Mouse (Mus musculus) liver, embryonic 13.5 days (tissue): ENCODE measurements around the gene Frmd4b. TPM values are rescaled to one million over a fixed set of nuclear protein-coding genes. Genes with fewer than 3 reads are reported as not detected.

Experiments
- ATAC-seq: fragments of 200-750 bp; cut with Nextera tagmentation; 2 replicates; pipeline ENCODE4 v1.8.0; 2017; ENCODE audit warnings: low read depth, mild to moderate bottlenecking, moderate number of reproducible peaks, moderate library complexity
- DNase-seq: peaks from one replicate; pipeline ENCODE4 v3.0.0; 2022
- H3K27ac ChIP-seq: fragments of 300-500 bp; sonication (generic); 2 replicates; pipeline ENCODE4 v1.5.1; 2015; ENCODE audit warnings: moderate library complexity, mild to moderate bottlenecking, inconsistent platforms
- H3K27me3 ChIP-seq: fragments of 300-500 bp; sonication (generic); 2 replicates; pipeline ENCODE4 v1.6.1; 2015; ENCODE audit warnings: mild to moderate bottlenecking, inconsistent platforms
- H3K36me3 ChIP-seq: fragments of 300-500 bp; sonication (generic); 2 replicates; pipeline ENCODE4 v1.6.1; 2015; ENCODE audit warnings: mild to moderate bottlenecking, inconsistent platforms
- H3K4me1 ChIP-seq: fragments of 300-500 bp; sonication (generic); replicated peaks from 2 replicates; pipeline ENCODE4 v1.6.1; 2015; ENCODE audit warnings: inconsistent platforms
- H3K4me2 ChIP-seq: fragments of 300-500 bp; sonication (generic); 2 replicates; pipeline ENCODE4 v1.6.1; 2015; ENCODE audit warnings: inconsistent platforms, mild to moderate bottlenecking, moderate library complexity
- H3K4me3 ChIP-seq: fragments of 300-500 bp; sonication (generic); replicated peaks from 2 replicates; pipeline ENCODE4 v1.5.1; 2015; ENCODE audit warnings: mild to moderate bottlenecking, inconsistent platforms
- H3K9ac ChIP-seq: fragments of 300-500 bp; sonication (generic); 2 replicates; pipeline ENCODE4 v1.6.1; 2015; ENCODE audit warnings: mild to moderate bottlenecking, inconsistent platforms
- H3K9me3 ChIP-seq: fragments of 300-500 bp; sonication (generic); replicated peaks from 2 replicates; pipeline ENCODE4 v1.6.1; 2016; ENCODE audit warnings: inconsistent platforms
- WGBS: fragments of 180-500 bp; shearing (Covaris S2); methylation state at CpG from one replicate; pipeline ENCODE4 v1.1.7; 2015; ENCODE audit not compliant: insufficient replicate concordance; 5-methylcytosine and 5-hydroxymethylcytosine counted together
- polyA plus RNA-seq: library from polyadenylated mRNA; unstranded; fragments of >200 nt; fragmentation: Nextera tagmentation; extraction: Ambion mirVana; gene quantifications from 2 replicates; pipeline ENCODE4 v1.2.1, GENCODE M21; 2015

Frmd4b gene
- polyA plus RNA-seq, 1 experiment from 2014 or later = 3.8 TPM

- peak overlapping the region; percentile 45 for H3K4me2 ChIP-seq
- H3K9me3 ChIP-seq = no peaks in the 10 kb centered on the region
- peak overlapping the region; percentile 15; the same call in 1 of the 2 replicates for H3K9ac ChIP-seq
- peak overlapping the region; percentile 36 for H3K4me3 ChIP-seq
- DNase-seq (no peak), ATAC-seq (no peak)
- no peaks in the 10 kb centered on the region for H3K36me3 ChIP-seq
- H3K4me1 ChIP-seq = peaks cover 37% of the 10 kb centered on the region
- H3K27ac ChIP-seq = no peak overlapping the region
- H3K27me3 ChIP-seq = no peaks in the 10 kb centered on the region
- WGBS = 40% methylated on average over 6 of the region's 6 CpGs
Measured at GRCm38 (mm10) chr6:97353371-97353770, 264.0 kb downstream of the Frmd4b start.

DNA sequence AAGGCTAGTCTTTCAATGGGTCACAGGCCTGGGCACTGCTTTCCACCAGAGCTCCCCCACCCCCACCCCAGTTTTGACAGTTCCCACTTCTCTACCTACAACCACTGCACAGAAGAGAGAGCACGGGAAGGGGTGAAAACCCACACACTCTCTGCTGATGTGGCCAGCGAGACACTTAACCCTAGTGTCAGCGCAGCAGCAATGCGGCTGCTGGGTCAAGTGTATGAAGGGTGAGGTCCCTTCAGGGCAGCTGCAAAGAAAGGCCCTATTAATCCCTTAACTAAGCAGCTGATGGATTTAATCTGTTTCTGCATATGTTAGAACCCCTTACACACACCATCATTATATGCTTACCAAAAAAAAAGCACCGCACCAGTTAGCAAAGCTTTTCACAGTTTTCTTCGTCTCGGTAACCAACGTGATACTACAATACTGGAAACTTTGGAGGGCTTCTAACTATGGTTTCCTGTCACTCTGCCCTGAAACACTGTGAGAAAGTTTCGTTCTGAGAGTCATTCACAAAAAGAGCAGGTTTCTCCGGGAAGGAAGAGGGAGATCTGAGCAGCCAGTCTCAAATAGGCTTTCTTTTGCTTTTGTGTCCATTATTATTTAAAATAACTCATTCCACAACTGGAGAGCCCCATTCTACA, 264.7 kb downstream of the Frmd4b start:
- WGBS = 31% methylated on average over 10 of the region's 10 CpGs
- Histone ChIP-seq H3K4me2 (peak overlapping the region; percentile 45), H3K4me1 (peaks cover 37% of the 10 kb centered on the region), H3K4me3 (peak overlapping the region; percentile 36), H3K36me3 (no peaks in the 10 kb centered on the region), H3K9me3 (no peaks in the 10 kb centered on the region), H3K9ac (no peak overlapping the region), H3K27me3 (no peaks in the 10 kb centered on the region), H3K27ac (no peak overlapping the region)
- ATAC-seq (no peak), DNase-seq (no peak)

DNA sequence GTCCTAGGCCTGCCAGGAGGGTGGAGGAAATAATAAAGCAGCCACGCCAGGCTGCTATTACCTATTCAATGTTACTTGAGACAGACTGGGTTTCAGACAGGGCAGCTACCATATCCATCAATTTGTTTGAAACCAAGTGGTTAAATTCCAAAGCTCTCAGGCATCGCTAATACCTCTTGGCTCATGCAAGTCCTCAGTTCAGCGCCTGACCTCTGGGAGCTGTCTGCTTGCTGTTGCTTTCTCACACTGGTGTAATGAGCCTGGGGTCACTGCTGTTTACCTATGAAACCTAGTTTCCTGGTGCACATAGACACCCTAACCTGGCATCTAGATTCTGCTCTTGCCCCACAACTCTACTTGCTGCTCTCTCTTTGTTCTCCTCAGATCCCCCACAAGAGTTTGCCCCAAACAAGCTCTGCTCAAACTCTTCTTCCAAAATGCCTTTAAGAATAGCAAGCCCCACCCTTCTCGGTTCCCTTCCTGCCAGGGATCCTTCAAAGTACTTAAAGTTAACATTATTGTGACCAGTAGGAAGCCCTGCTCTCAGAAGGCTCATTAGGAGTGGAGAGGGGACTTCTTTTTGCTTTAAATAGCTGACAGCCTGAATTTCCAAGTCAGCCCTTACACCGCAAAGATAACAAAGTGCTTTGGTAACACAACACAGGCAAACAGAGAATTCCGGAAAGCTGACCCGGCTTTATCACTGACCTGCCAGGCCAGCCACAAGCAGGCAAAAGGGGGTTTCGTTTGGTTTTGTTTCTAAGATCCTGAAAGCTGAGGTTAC, 267.8 kb downstream of the Frmd4b start:
- Histone ChIP-seq H3K9ac (no peak overlapping the region), H3K36me3 (no peaks in the 10 kb centered on the region), H3K9me3 (no peaks in the 10 kb centered on the region), H3K27me3 (no peaks in the 10 kb centered on the region), H3K27ac (peak overlapping the region; percentile 75), H3K4me1 (peaks cover 33% of the 10 kb centered on the region), H3K4me3 (no peak overlapping the region), H3K4me2 (no peak overlapping the region; the same call in 1 of the 2 replicates)
- no peak for DNase-seq
- ATAC-seq = peak; percentile 32; the same call in 1 of the 2 replicates
- WGBS = 18% methylated on average over 8 of the region's 8 CpGs

DNA sequence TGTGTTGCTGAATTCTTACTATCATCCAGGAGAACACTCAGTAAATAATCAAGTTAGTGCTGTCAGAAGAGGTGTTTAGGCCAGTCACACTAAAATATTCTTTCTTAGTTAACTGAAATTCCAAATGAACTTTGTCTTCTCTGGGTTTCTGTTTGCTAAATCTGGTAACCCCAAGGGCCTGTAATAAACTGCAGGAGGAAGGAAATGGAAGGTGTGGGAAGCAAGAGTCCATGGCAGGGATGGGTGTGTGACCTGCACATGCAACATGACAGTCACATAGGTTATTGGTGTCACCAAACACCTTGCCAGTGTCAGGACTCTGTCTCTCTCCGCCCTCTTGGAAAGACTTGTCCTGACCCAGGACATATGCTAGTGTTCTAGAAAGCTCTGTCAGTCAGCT, 270.4 kb downstream of the Frmd4b start:
- Histone ChIP-seq H3K9me3 (no peaks in the 10 kb centered on the region), H3K4me3 (no peak overlapping the region), H3K36me3 (no peaks in the 10 kb centered on the region), H3K27me3 (no peaks in the 10 kb centered on the region), H3K4me2 (no peak overlapping the region), H3K27ac (no peak overlapping the region), H3K9ac (no peak overlapping the region), H3K4me1 (peaks cover 21% of the 10 kb centered on the region)
- ATAC-seq = no peak
- WGBS = 62% methylated on average over 1 of the region's 1 CpGs
- DNase-seq = no peak

DNA sequence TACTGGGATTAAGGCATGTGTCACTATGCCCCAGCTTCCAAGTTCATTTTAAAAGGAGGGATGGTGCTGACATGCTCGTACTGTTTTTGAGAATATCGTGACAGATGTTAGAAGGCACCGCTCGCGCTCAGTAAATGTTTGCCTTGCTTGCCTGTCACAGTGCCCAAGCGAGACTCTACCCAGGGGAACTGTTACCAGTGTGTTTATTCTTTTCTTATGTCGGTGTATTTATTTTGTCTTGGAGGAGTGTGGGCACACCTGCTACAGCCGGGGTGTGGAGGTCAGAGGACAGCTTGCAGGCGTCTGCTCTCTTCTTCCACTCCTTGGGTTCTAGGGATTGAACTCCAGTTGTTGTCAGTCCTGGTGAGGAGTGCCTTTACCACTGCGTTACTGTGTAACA, 270.8 kb downstream of the Frmd4b start:
- DNase-seq = no peak
- no peak overlapping the region for H3K9ac ChIP-seq
- ATAC-seq = no peak

DNA sequence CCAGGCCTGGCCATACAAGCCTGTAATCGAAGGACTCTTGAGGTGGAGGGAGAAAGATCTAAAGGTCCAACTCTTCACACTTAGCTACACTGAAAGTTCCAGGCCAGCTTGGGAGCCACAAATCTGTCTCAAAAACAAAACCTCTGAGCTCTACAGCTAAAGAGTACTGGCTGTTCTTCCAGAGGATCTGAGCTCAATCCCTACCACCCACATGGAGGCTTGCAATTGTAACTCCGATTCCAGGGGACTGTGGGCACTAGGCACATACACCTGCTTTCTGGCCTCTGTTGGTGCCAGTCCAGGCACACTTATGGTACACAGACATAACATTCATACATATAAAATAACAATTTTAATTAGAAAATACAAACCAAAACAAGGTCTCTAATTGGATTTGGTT, 271.4 kb downstream of the Frmd4b start:
- Histone ChIP-seq H3K4me2 (no peak overlapping the region), H3K27ac (no peak overlapping the region), H3K4me3 (no peak overlapping the region), H3K36me3 (no peaks in the 10 kb centered on the region), H3K27me3 (no peaks in the 10 kb centered on the region), H3K9ac (no peak overlapping the region), H3K4me1 (peaks cover 12% of the 10 kb centered on the region), H3K9me3 (no peaks in the 10 kb centered on the region)
- 67% methylated on average over 2 of the region's 2 CpGs for WGBS
- ATAC-seq = no peak
- no peak for DNase-seq

More for the DNA sequence above, 270.8 kb downstream of the Frmd4b start:
- no peaks in the 10 kb centered on the region for H3K9me3 ChIP-seq
- no peaks in the 10 kb centered on the region for H3K27me3 ChIP-seq
- H3K27ac ChIP-seq = no peak overlapping the region
- no peak overlapping the region for H3K4me2 ChIP-seq
- H3K4me3 ChIP-seq = no peak overlapping the region
- H3K4me1 ChIP-seq = peaks cover 18% of the 10 kb centered on the region
- H3K36me3 ChIP-seq = no peaks in the 10 kb centered on the region
- 73% methylated on average over 10 of the region's 10 CpGs for WGBS

- no peaks in the 10 kb centered on the region for H3K27me3 ChIP-seq
- H3K4me2 ChIP-seq = no peak overlapping the region
- 71% methylated on average over 5 of the region's 5 CpGs for WGBS
- H3K9ac ChIP-seq = no peak overlapping the region
- H3K36me3 ChIP-seq = no peaks in the 10 kb centered on the region
- H3K9me3 ChIP-seq = no peaks in the 10 kb centered on the region
- H3K27ac ChIP-seq = no peak overlapping the region
- no peak for ATAC-seq
- DNase-seq = no peak
- no peak overlapping the region for H3K4me3 ChIP-seq
- H3K4me1 ChIP-seq = no peaks in the 10 kb centered on the region
Measured at GRCm38 (mm10) chr6:97342185-97342584, 275.2 kb downstream of the Frmd4b start.

GRCm38 (mm10) chr6:97341628-97342027, 275.7 kb downstream of the Frmd4b start:
- WGBS = 54% methylated on average over 1 of the region's 1 CpGs
- no peaks in the 10 kb centered on the region for H3K9me3 ChIP-seq
- H3K27ac ChIP-seq = no peak overlapping the region
- ATAC-seq = no peak
- H3K27me3 ChIP-seq = no peaks in the 10 kb centered on the region
- DNase-seq = no peak
- H3K4me2 ChIP-seq = no peak overlapping the region
- H3K9ac ChIP-seq = no peak overlapping the region
- no peaks in the 10 kb centered on the region for H3K36me3 ChIP-seq
- no peaks in the 10 kb centered on the region for H3K4me1 ChIP-seq
- H3K4me3 ChIP-seq = no peak overlapping the region

GRCm38 (mm10) chr6:97341148-97341547, 276.2 kb downstream of the Frmd4b start:
- H3K4me3 ChIP-seq = no peak overlapping the region
- 54% methylated on average over 3 of the region's 3 CpGs for WGBS
- H3K4me1 ChIP-seq = no peaks in the 10 kb centered on the region
- H3K36me3 ChIP-seq = no peaks in the 10 kb centered on the region
- ATAC-seq = no peak
- DNase-seq = no peak
- no peak overlapping the region for H3K27ac ChIP-seq
- H3K4me2 ChIP-seq = no peak overlapping the region
- no peaks in the 10 kb centered on the region for H3K27me3 ChIP-seq
- no peak overlapping the region for H3K9ac ChIP-seq
- no peaks in the 10 kb centered on the region for H3K9me3 ChIP-seq

GRCm38 (mm10) chr6:97340211-97340791, 277.0 kb downstream of the Frmd4b start:
- no peaks in the 10 kb centered on the region for H3K9me3 ChIP-seq
- no peak overlapping the region for H3K4me2 ChIP-seq
- WGBS = 74% methylated on average over 17 of the region's 17 CpGs
- H3K4me3 ChIP-seq = no peak overlapping the region
- ATAC-seq (no peak), DNase-seq (no peak)
- no peaks in the 10 kb centered on the region for H3K4me1 ChIP-seq
- no peak overlapping the region for H3K27ac ChIP-seq
- no peak overlapping the region for H3K9ac ChIP-seq
- no peaks in the 10 kb centered on the region for H3K36me3 ChIP-seq
- no peaks in the 10 kb centered on the region for H3K27me3 ChIP-seq

DNA sequence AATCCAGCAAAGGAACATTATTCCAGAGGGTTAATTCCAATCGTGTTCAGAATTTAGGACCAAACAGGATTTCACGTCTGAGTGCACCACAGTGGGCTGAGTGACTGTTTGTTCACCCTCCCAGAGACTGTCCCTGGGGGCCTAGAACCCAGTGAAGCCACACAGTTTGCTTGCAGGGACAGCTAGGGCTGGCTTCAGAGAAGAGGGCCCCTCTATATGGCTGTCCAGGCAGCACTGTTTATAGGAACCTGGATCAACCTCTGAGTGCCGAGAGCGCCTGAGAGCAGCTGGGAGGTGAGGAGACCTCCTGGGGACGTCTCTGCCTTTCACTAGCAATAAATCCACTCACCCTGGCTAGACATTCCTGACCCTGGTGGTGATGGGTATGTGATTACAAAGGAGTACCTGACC, 278.1 kb downstream of the Frmd4b start:
- H3K9me3 ChIP-seq = no peaks in the 10 kb centered on the region
- no peak overlapping the region for H3K27ac ChIP-seq
- H3K36me3 ChIP-seq = no peaks in the 10 kb centered on the region
- H3K4me1 ChIP-seq = no peaks in the 10 kb centered on the region
- no peak overlapping the region for H3K4me3 ChIP-seq
- DNase-seq (no peak), ATAC-seq (no peak)
- H3K9ac ChIP-seq = no peak overlapping the region
- no peak overlapping the region for H3K4me2 ChIP-seq
- no peaks in the 10 kb centered on the region for H3K27me3 ChIP-seq
- 63% methylated on average over 5 of the region's 5 CpGs for WGBS
